In the genomic region with DNA sequence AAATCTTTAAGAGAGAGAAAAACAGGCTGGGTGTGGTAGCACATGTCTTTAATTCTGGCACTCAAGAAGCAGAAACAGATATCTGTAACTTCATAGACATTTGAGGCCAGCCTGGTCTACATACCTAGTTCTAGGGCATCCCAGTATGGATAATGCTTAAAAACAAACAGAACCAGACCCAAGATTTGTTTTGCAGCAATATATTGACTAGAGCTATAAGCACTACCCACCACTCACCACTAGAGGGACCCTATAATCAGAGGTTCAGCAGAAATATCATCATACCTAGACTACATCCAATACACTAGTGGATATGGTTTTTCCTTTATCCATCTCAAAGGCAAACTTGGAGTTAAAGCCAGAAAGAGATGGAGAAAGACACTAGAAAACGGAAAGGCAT, we compare ENCODE assay signal across 8 mouse cellular contexts. TPM values are rescaled to one million over a fixed set of nuclear protein-coding genes. Genes with fewer than 3 reads are reported as not detected.
DNase-seq lines count a peak whose midpoint lies in the region; ATAC-seq lines count a peak whose summit lies in the region.

No protein-coding gene starts in this region.

- no peak overlapping the region for H3K4me3 ChIP-seq in midbrain, embryonic 14.5 days (replicated peaks; ENCODE audit: low read depth, low read length)
- no peak overlapping the region for H3K4me3 ChIP-seq in midbrain, embryonic 10.5 days

- H3K9ac ChIP-seq in midbrain, embryonic 14.5 days (replicated peaks; ENCODE audit: low read length) = no peak overlapping the region

- peaks cover 7% of the 10 kb centered on the region for H3K36me3 ChIP-seq in midbrain, embryonic 14.5 days (ENCODE audit: control insufficient read depth, insufficient read depth, low read length)
- H3K36me3 ChIP-seq in midbrain, embryonic 10.5 days = peaks cover 11% of the 10 kb centered on the region

- no peaks in the 10 kb centered on the region for H3K4me1 ChIP-seq in midbrain, embryonic 14.5 days (ENCODE audit: control insufficient read depth, insufficient read depth, low read length)
- H3K4me1 ChIP-seq in midbrain, embryonic 10.5 days = peaks cover 3% of the 10 kb centered on the region; the same call in 1 of the 2 replicates

- DNase-seq in frontal cortex, postnatal 25 days (ENCODE audit: low spot score in 2 of 2) = no peak
- peak; percentile 84 for DNase-seq in midbrain, embryonic 14.5 days
- no peak for DNase-seq in midbrain, embryonic 10.5 days (ENCODE audit: low spot score)
- DNase-seq in mesoderm, embryonic 11.5 days (ENCODE audit: low read depth, low spot score) = peak; percentile 73
- DNase-seq in urinary bladder, adult 18-20 months (ENCODE audit: low spot score in 2 of 2) = no peak

- H3K27ac ChIP-seq in midbrain, embryonic 14.5 days (replicated peaks; ENCODE audit: low read depth, low read length) = no peak overlapping the region
- no peak overlapping the region for H3K27ac ChIP-seq in midbrain, embryonic 10.5 days (replicated peaks)

- 45% methylated on average over 1 of the region's 1 CpGs for WGBS in midbrain, embryonic 14.5 days
- 43% methylated on average over 1 of the region's 1 CpGs for WGBS in midbrain, embryonic 10.5 days

- no peaks in the 10 kb centered on the region for H3K27me3 ChIP-seq in midbrain, embryonic 14.5 days (ENCODE audit: control insufficient read depth, insufficient read depth, low read length)
- H3K27me3 ChIP-seq in midbrain, embryonic 10.5 days (ENCODE audit: low read depth, poor library complexity, severe bottlenecking) = no peaks in the 10 kb centered on the region

- ATAC-seq in frontal cortex, adult (ENCODE audit: low TSS enrichment) = peak; percentile 75
- no peak for ATAC-seq in midbrain, embryonic 14.5 days (ENCODE audit: low FRiP score, low TSS enrichment)
- peak; percentile 69 for ATAC-seq in activated CD4-positive, CD25-positive, alpha-beta regulatory T cell, adult 4 months
- peak; percentile 50 to 58; a peak in 1 of 4 replicates for ATAC-seq in hematopoietic stem cell, adult 5-6 weeks (replicated peaks in 1 of 2; ENCODE audit: insufficient read depth in 1 of 2, low FRiP score in 2 of 2, low TSS enrichment in 1 of 2, low read depth in 1 of 2, poor library complexity in 2 of 2, severe bottlenecking in 2 of 2)

- H3K9me3 ChIP-seq in midbrain, embryonic 14.5 days (ENCODE audit: control insufficient read depth, low read length) = no peaks in the 10 kb centered on the region
- no peaks in the 10 kb centered on the region for H3K9me3 ChIP-seq in midbrain, embryonic 10.5 days (replicated peaks)

- H3K4me2 ChIP-seq in midbrain, embryonic 14.5 days (ENCODE audit: low read length) = no peak overlapping the region

RNA-seq across cellular contexts. Expression of a gene that starts 10.5 kb away (rescaled TPM):
- polyA plus RNA-seq in midbrain, embryonic 14.5 days (2014; fragmentation: Nextera tagmentation; extraction: Ambion mirVana) = 258 and 282 TPM in 2 replicates
- polyA plus RNA-seq in midbrain, embryonic 10.5 days (2016; fragmentation: Nextera tagmentation; extraction: Ambion mirVana) = 341 and 345 TPM in 2 replicates
- 100 to 1,000 TPM; 163 to 246 TPM for polyA plus RNA-seq in activated CD4-positive, CD25-positive, alpha-beta regulatory T cell, adult 4 months (2017; shearing (Covaris generic))
- total RNA-seq in hematopoietic stem cell, adult 5-6 weeks (2017) = 164 and 233 TPM in 2 replicates

RNA-seq across cellular contexts. Expression of a gene that starts 37.7 kb away (rescaled TPM):
- polyA plus RNA-seq in midbrain, embryonic 14.5 days (2014; fragmentation: Nextera tagmentation; extraction: Ambion mirVana) = 22.5 and 30.0 TPM in 2 replicates
- 40.0 and 42.2 TPM in 2 replicates for polyA plus RNA-seq in midbrain, embryonic 10.5 days (2016; fragmentation: Nextera tagmentation; extraction: Ambion mirVana)
- polyA plus RNA-seq in activated CD4-positive, CD25-positive, alpha-beta regulatory T cell, adult 4 months (2017; shearing (Covaris generic)) = 10 to 100 TPM; 11.7 to 14.0 TPM
- 26.6 and 29.0 TPM in 2 replicates for total RNA-seq in hematopoietic stem cell, adult 5-6 weeks (2017)

RNA-seq across cellular contexts. Expression of a gene that starts 53.8 kb away (rescaled TPM):
- 15.0 and 15.4 TPM in 2 replicates for polyA plus RNA-seq in midbrain, embryonic 14.5 days (2014; fragmentation: Nextera tagmentation; extraction: Ambion mirVana)
- 18.0 and 18.7 TPM in 2 replicates for polyA plus RNA-seq in midbrain, embryonic 10.5 days (2016; fragmentation: Nextera tagmentation; extraction: Ambion mirVana)
- 10 to 100 TPM; 15.5 to 21.5 TPM for polyA plus RNA-seq in activated CD4-positive, CD25-positive, alpha-beta regulatory T cell, adult 4 months (2017; shearing (Covaris generic))
- total RNA-seq in hematopoietic stem cell, adult 5-6 weeks (2017) = 20.9 and 23.1 TPM in 2 replicates

RNA-seq across cellular contexts. Expression of a gene that starts 57.9 kb away (rescaled TPM):
- 194 and 204 TPM in 2 replicates for polyA plus RNA-seq in midbrain, embryonic 14.5 days (2014; fragmentation: Nextera tagmentation; extraction: Ambion mirVana)
- polyA plus RNA-seq in midbrain, embryonic 10.5 days (2016; fragmentation: Nextera tagmentation; extraction: Ambion mirVana) = 278 and 290 TPM in 2 replicates
- polyA plus RNA-seq in activated CD4-positive, CD25-positive, alpha-beta regulatory T cell, adult 4 months (2017; shearing (Covaris generic)) = 10 to 100 TPM; 64.5 to 64.8 TPM
- total RNA-seq in hematopoietic stem cell, adult 5-6 weeks (2017) = 63.2 and 229 TPM in 2 replicates

Comparison
In these comparisons a context has a peak if more than half of its experiments do, and no peak if none do; other contexts are left out.
1. DNase-seq: peak in midbrain, embryonic 14.5 days (single experiment) and mesoderm, embryonic 11.5 days (single experiment); none in frontal cortex, postnatal 25 days (0 of 2), midbrain, embryonic 10.5 days (single experiment) and urinary bladder, adult 18-20 months (0 of 2).